Mouse (Mus musculus) neural tube, embryonic 11.5 days (tissue): ENCODE measurements around the gene Fcgr2b. TPM values are rescaled to one million over a fixed set of nuclear protein-coding genes. Genes with fewer than 3 reads are reported as not detected.

Experiments
- ATAC-seq: fragments of 200-750 bp; cut with Nextera tagmentation; 2 replicates; pipeline ENCODE4 v1.8.0; 2017; ENCODE audit warnings: moderate number of reproducible peaks, mild to moderate bottlenecking, moderate TSS enrichment, moderate library complexity; ENCODE audit not compliant: insufficient read depth, low FRiP score, low TSS enrichment
- DNase-seq: peaks from one replicate; pipeline ENCODE4 v3.0.0-alpha.2; 2015; ENCODE audit warnings: low spot score
- H3K27ac ChIP-seq: fragments of 300-500 bp; sonication (generic); 2 replicates; pipeline ENCODE4 v1.5.1; 2014; ENCODE audit warnings: low read depth, mild to moderate bottlenecking, low read length
- H3K27me3 ChIP-seq: fragments of 300-500 bp; sonication (generic); 2 replicates; pipeline ENCODE4 v1.6.1; 2014; ENCODE audit warnings: mild to moderate bottlenecking, low read length, mixed read lengths; ENCODE audit not compliant: control insufficient read depth, insufficient read depth
- H3K36me3 ChIP-seq: fragments of 300-500 bp; sonication (generic); 2 replicates; pipeline ENCODE4 v1.6.1; 2014; ENCODE audit warnings: mild to moderate bottlenecking, low read length, moderate library complexity, mixed read lengths; ENCODE audit not compliant: control insufficient read depth, insufficient read depth
- H3K4me1 ChIP-seq: fragments of 300-500 bp; sonication (generic); 2 replicates; pipeline ENCODE4 v1.6.1; 2014; ENCODE audit warnings: low read length, mixed read lengths; ENCODE audit not compliant: control insufficient read depth, insufficient read depth
- H3K4me2 ChIP-seq: fragments of 300-500 bp; sonication (generic); 2 replicates; pipeline ENCODE4 v1.6.1; 2014; ENCODE audit warnings: low read depth, mild to moderate bottlenecking, moderate library complexity
- H3K4me3 ChIP-seq: fragments of 300-500 bp; sonication (generic); 2 replicates; pipeline ENCODE4 v1.5.1; 2014; ENCODE audit warnings: low read depth, low read length
- H3K9ac ChIP-seq: fragments of 300-500 bp; sonication (generic); 2 replicates; pipeline ENCODE4 v1.6.1; 2014; ENCODE audit warnings: mild to moderate bottlenecking, low read length
- H3K9me3 ChIP-seq: fragments of 300-500 bp; sonication (generic); 2 replicates; pipeline ENCODE4 v1.6.1; 2016; ENCODE audit warnings: low read length; ENCODE audit not compliant: control insufficient read depth
- WGBS: fragments of 180-500 bp; shearing (Covaris S2); extraction: QIAGEN DNeasy Blood & Tissue Kit; methylation state at CpG from one replicate; pipeline ENCODE4 v1.1.7; 2014; 5-methylcytosine and 5-hydroxymethylcytosine counted together
- polyA plus RNA-seq: library from polyadenylated mRNA; unstranded; fragments of >200 nt; fragmentation: Nextera tagmentation; extraction: Ambion mirVana; gene quantifications from 2 replicates; pipeline ENCODE4 v1.2.1, GENCODE M21; 2014

The Fcgr2b gene
- polyA plus RNA-seq, 1 experiment from 2014 or later: not detected

- no peak overlapping the region for H3K9ac ChIP-seq
- no peaks in the 10 kb centered on the region for H3K9me3 ChIP-seq
- no peak for ATAC-seq
- no peaks in the 10 kb centered on the region for H3K4me1 ChIP-seq
- no peak overlapping the region for H3K27ac ChIP-seq
- H3K36me3 ChIP-seq: no peaks in the 10 kb centered on the region
- no peak overlapping the region for H3K4me3 ChIP-seq
- DNase-seq: no peak
- H3K27me3 ChIP-seq: no peaks in the 10 kb centered on the region
- no peak overlapping the region for H3K4me2 ChIP-seq
- WGBS: 91% methylated on average over 4 of the region's 4 CpGs
Observed at GRCm38 (mm10) chr1:170929245-170929644, 47.1 kb downstream of the Fcgr2b start.

- Histone ChIP-seq H3K9ac (no peak overlapping the region), H3K4me2 (no peak overlapping the region), H3K9me3 (no peaks in the 10 kb centered on the region), H3K4me1 (no peaks in the 10 kb centered on the region), H3K4me3 (no peak overlapping the region), H3K27me3 (no peaks in the 10 kb centered on the region), H3K27ac (no peak overlapping the region), H3K36me3 (no peaks in the 10 kb centered on the region)
- DNase-seq: no peak
- no peak for ATAC-seq
- WGBS: 76% methylated on average over 2 of the region's 2 CpGs
Observed at GRCm38 (mm10) chr1:170928467-170928866, 47.9 kb downstream of the Fcgr2b start.

GRCm38 (mm10) chr1:170927378-170927777, 49.0 kb downstream of the Fcgr2b start, which contains the start of gene Fcrla:
Fcrla (minus strand) TSS chr1:170927583.
- Histone ChIP-seq H3K9ac (no peak within 1 kb of the TSS), H3K36me3 (no peaks in the 10 kb centered on the region), H3K27me3 (no peaks in the 10 kb centered on the region), H3K9me3 (no peaks in the 10 kb centered on the region), H3K27ac (no peak within 1 kb of the TSS), H3K4me2 (no peak within 1 kb of the TSS), H3K4me1 (no peaks in the 10 kb centered on the region), H3K4me3 (no peak within 1 kb of the TSS)
- DNase-seq: no peak
- ATAC-seq: no peak
- WGBS: 71% methylated on average over 3 of the region's 3 CpGs

GRCm38 (mm10) chr1:170926941-170927340, 49.4 kb downstream of the Fcgr2b start:
- Histone ChIP-seq H3K4me3 (no peak overlapping the region), H3K36me3 (no peaks in the 10 kb centered on the region), H3K27me3 (no peaks in the 10 kb centered on the region), H3K4me2 (no peak overlapping the region), H3K4me1 (no peaks in the 10 kb centered on the region), H3K9ac (no peak overlapping the region), H3K27ac (no peak overlapping the region), H3K9me3 (no peaks in the 10 kb centered on the region)
- WGBS: 68% methylated on average over 6 of the region's 6 CpGs
- ATAC-seq: no peak
- DNase-seq: no peak

- WGBS: 90% methylated on average over 6 of the region's 6 CpGs
- Histone ChIP-seq H3K9ac (no peak overlapping the region), H3K36me3 (no peaks in the 10 kb centered on the region), H3K27ac (no peak overlapping the region), H3K9me3 (no peaks in the 10 kb centered on the region), H3K4me1 (no peaks in the 10 kb centered on the region), H3K4me2 (no peak overlapping the region), H3K27me3 (no peaks in the 10 kb centered on the region), H3K4me3 (no peak overlapping the region)
- ATAC-seq (no peak), DNase-seq (no peak)
Observed at GRCm38 (mm10) chr1:170924485-170924884, 51.9 kb downstream of the Fcgr2b start.

- 93% methylated on average over 8 of the region's 8 CpGs for WGBS
- Histone ChIP-seq H3K4me3 (no peak overlapping the region), H3K4me1 (no peaks in the 10 kb centered on the region), H3K27me3 (no peaks in the 10 kb centered on the region), H3K9me3 (no peaks in the 10 kb centered on the region), H3K4me2 (no peak overlapping the region), H3K9ac (no peak overlapping the region), H3K27ac (no peak overlapping the region), H3K36me3 (no peaks in the 10 kb centered on the region)
- ATAC-seq (no peak), DNase-seq (no peak)
Observed at GRCm38 (mm10) chr1:170919308-170919707, 57.0 kb downstream of the Fcgr2b start.

- no peak overlapping the region for H3K4me2 ChIP-seq
- H3K9ac ChIP-seq: no peak overlapping the region
- no peaks in the 10 kb centered on the region for H3K4me1 ChIP-seq
- ATAC-seq (no peak), DNase-seq (no peak)
- no peak overlapping the region for H3K4me3 ChIP-seq
- no peaks in the 10 kb centered on the region for H3K36me3 ChIP-seq
- 87% methylated on average over 5 of the region's 5 CpGs for WGBS
- no peak overlapping the region for H3K27ac ChIP-seq
- H3K27me3 ChIP-seq: no peaks in the 10 kb centered on the region
- H3K9me3 ChIP-seq: no peaks in the 10 kb centered on the region
Observed at GRCm38 (mm10) chr1:170915657-170916056, 60.7 kb downstream of the Fcgr2b start.

GRCm38 (mm10) chr1:170912891-170913615, 63.3 kb downstream of the Fcgr2b start, which contains the start of gene Fcrlb:
Fcrlb (minus strand) TSS chr1:170912941.
- Histone ChIP-seq H3K4me2 (no peak within 1 kb of the TSS), H3K4me1 (0 out of 2 replicates have a peak, but pooled peaks cover 3% of the 10 kb centered on the region), H3K4me3 (no peak within 1 kb of the TSS), H3K36me3 (no peaks in the 10 kb centered on the region), H3K27ac (no peak within 1 kb of the TSS), H3K9ac (no peak within 1 kb of the TSS), H3K27me3 (peaks cover 16% of the 10 kb centered on the region), H3K9me3 (no peaks in the 10 kb centered on the region)
- 77% methylated on average over 5 of the region's 5 CpGs for WGBS
- no peak for DNase-seq
- ATAC-seq: no peak
